Mouse (Mus musculus): ENCODE measurements around the gene Nlrx1. TPM values are rescaled to one million over a fixed set of nuclear protein-coding genes. Genes with fewer than 3 reads are reported as not detected.

Nlrx1 gene
- total RNA-seq, 1 experiment = 1.1 TPM

DNA sequence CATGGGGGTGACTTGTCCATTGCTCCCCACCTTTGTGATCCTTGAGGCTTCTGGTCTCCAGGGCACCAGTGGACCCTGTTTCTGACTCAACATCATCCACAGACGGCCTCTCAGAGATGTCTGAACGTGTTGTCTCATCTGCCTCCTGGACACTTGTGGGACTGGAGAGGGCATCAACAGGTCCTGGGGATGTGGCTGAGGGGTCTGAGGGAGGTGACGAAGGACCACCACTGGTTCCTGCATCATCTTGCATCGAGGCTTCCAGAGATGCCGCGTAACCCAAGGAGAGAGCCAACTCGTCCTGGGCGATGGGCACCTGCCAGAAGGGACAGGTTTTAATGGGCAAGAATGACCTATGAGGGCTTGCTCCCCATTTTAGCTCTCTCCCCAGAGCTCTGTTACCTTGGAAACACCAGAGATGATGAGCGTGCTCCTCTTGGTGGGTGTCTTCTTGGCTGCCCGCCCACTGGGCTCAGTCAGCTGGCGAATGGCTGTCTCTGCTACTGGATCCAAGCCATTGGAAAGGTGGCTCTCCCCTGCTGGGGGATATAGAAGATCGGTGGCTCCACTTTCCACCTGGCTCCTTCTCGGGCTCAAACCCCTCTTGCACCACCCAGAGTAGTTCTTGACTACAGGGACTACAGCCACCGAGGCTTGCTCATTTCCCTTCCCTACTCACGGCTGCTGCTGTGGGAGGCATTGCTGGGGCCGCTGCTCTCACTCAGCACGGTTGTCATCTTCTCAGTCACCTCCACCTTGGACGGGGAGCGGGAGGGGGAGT, 45.3 kb upstream of the Nlrx1 start:
- no peak for DNase-seq (ENCODE audit: low read depth, low spot score)
- Histone ChIP-seq H3K4me1 (ENCODE audit: control insufficient read depth in 2 of 2, insufficient read depth in 2 of 2, low read length in 2 of 2, poor library complexity in 1 of 2) (peaks cover 0 to 22% of the 10 kb centered on the region in 2 experiments; a peak in 3 of 4 replicates), H3K9me3 (ENCODE audit: control insufficient read depth, insufficient read depth, low read depth, low read length) (no peaks in the 10 kb centered on the region), H3K4me3 (ENCODE audit: insufficient read depth in 1 of 2, low read depth in 1 of 2, low read length in 2 of 2, poor library complexity in 1 of 2, severe bottlenecking in 1 of 2) (no peak overlapping the region), H3K9ac (ENCODE audit: insufficient read depth, low read depth, low read length, poor library complexity, severe bottlenecking) (no peak overlapping the region), H3K27ac (ENCODE audit: insufficient read depth, low read depth, low read length, poor library complexity, severe bottlenecking) (no peak overlapping the region), H3K36me3 (ENCODE audit: control insufficient read depth, insufficient read depth, low read length, poor library complexity, severe bottlenecking) (no peaks in the 10 kb centered on the region)
- in situ Hi-C loops (cut with MboI; ENCODE audit: low sequenced_read_pairs in 2 of 2, unreplicated experiment in 2 of 2) = no loop called here
- TF ChIP-seq MAFK (IDR thresholded peaks at IDR 0.05; ENCODE audit: insufficient read depth, low read depth, low read length) = no peak
- no peak for TF ChIP-seq ZNF384 (IDR thresholded peaks at IDR 0.05; ENCODE audit: low read depth, low read length)
- no peak for TF ChIP-seq CHD2 (IDR thresholded peaks at IDR 0.05; ENCODE audit: low read depth, low read length)
- no peak for TF ChIP-seq HCFC1 (IDR thresholded peaks at IDR 0.05; ENCODE audit: borderline replicate concordance, insufficient read depth, low read length)
- no peak for TF ChIP-seq ZC3H11A (IDR thresholded peaks at IDR 0.05; ENCODE audit: borderline replicate concordance, low read depth, low read length)

DNA sequence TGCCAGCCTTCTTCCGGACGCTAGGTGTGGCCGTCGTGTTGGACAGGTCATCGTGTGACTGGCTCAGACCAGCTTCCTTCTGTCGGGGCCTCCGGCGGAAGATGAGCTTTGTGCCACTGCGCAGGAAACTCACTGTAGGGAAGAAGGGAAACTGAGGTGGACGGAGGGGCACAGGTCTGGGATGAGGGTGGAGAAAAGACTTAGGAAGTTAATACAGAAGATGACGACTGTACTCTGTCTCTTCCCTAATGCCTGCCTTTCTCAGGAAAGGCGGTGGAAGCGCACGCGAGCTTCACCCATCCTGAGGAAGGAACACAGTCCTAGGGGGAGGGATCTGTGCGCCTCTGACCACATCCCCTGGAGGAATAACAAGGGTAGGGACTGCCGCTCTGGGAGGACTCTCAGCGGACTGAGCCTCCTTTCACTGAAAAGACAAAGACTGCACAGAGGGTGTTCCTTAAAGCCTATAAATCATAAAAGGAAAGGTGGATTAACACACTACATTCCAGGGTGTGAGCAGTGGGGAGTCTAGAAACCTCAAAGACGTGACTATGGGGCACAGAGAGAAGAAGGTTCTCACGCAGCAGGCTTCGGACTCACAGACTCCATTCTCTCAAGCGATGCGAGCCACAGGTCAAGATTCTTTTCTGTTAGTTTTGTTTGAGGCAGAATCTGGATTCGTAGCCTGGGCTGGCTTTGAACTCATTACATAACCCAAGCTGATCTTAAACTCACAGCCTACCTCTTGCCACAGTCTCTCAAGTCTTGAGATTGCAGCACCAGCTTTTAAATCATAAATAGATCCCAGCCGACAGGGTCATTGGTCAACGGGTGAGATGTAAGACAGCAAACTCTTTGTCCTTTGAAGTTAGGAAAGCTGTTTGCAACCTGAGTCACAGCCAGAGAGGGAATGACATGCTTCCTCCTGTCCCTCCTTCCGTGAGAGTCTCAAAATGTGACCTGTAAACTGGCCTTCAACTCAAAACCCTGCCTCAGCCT, 43.0 kb upstream of the Nlrx1 start:
- no peak for TF ChIP-seq ZC3H11A (IDR thresholded peaks at IDR 0.05; ENCODE audit: borderline replicate concordance, low read depth, low read length)
- no peak for TF ChIP-seq HCFC1 (IDR thresholded peaks at IDR 0.05; ENCODE audit: borderline replicate concordance, insufficient read depth, low read length)
- no peak for TF ChIP-seq CHD2 (IDR thresholded peaks at IDR 0.05; ENCODE audit: low read depth, low read length)
- no peak for TF ChIP-seq ZNF384 (IDR thresholded peaks at IDR 0.05; ENCODE audit: low read depth, low read length)
- TF ChIP-seq MAFK (IDR thresholded peaks at IDR 0.05; ENCODE audit: insufficient read depth, low read depth, low read length) = no peak
- Histone ChIP-seq H3K36me3 (ENCODE audit: control insufficient read depth, insufficient read depth, low read length, poor library complexity, severe bottlenecking) (no peaks in the 10 kb centered on the region), H3K4me1 (ENCODE audit: control insufficient read depth in 2 of 2, insufficient read depth in 2 of 2, low read length in 2 of 2, poor library complexity in 1 of 2) (peaks cover 1 to 24% of the 10 kb centered on the region in 2 experiments; a peak in 3 of 4 replicates), H3K9ac (ENCODE audit: insufficient read depth, low read depth, low read length, poor library complexity, severe bottlenecking) (0 out of 2 replicates have a peak overlapping the region, but pooled peaks have one; percentile 1), H3K9me3 (ENCODE audit: control insufficient read depth, insufficient read depth, low read depth, low read length) (no peaks in the 10 kb centered on the region), H3K27ac (ENCODE audit: insufficient read depth, low read depth, low read length, poor library complexity, severe bottlenecking) (no peak overlapping the region), H3K4me3 (ENCODE audit: insufficient read depth in 1 of 2, low read depth in 1 of 2, low read length in 2 of 2, poor library complexity in 1 of 2, severe bottlenecking in 1 of 2) (peak overlapping the region; percentile 20 to 22; a peak in 3 of 4 replicates)
- in situ Hi-C loops (cut with MboI; ENCODE audit: low sequenced_read_pairs in 2 of 2, unreplicated experiment in 2 of 2) = no loop called here
- DNase-seq (ENCODE audit: low read depth, low spot score) = no peak

DNA sequence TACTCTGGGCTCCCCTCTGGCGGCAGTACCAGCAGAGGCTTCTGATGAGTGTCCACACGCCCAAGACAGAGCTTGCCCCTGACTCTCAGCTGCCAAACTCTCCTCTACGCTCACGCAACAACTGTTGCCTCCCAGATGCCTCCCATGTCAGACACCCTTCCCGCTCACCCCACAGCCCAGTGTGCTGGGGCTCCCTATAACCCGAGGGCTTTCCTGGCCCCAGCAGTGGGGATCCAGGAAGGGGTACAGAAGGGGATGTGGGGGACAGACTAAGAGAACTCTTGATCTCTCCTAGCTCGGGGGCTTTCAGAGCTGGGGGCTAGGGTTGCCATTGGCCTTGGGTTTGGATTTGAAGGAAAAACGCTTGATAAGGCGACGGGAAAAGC, 42.3 kb upstream of the Nlrx1 start:
- Histone ChIP-seq H3K4me3 (ENCODE audit: insufficient read depth in 1 of 2, low read depth in 1 of 2, low read length in 2 of 2, poor library complexity in 1 of 2, severe bottlenecking in 1 of 2) (peak overlapping the region; percentile 20 to 22; a peak in 2 of 4 replicates), H3K9me3 (ENCODE audit: control insufficient read depth, insufficient read depth, low read depth, low read length) (no peaks in the 10 kb centered on the region), H3K4me1 (ENCODE audit: control insufficient read depth in 2 of 2, insufficient read depth in 2 of 2, low read length in 2 of 2, poor library complexity in 1 of 2) (peaks cover 3 to 24% of the 10 kb centered on the region in 2 experiments), H3K36me3 (ENCODE audit: control insufficient read depth, insufficient read depth, low read length, poor library complexity, severe bottlenecking) (no peaks in the 10 kb centered on the region), H3K9ac (ENCODE audit: insufficient read depth, low read depth, low read length, poor library complexity, severe bottlenecking) (0 out of 2 replicates have a peak overlapping the region, but pooled peaks have one; percentile 1), H3K27ac (ENCODE audit: insufficient read depth, low read depth, low read length, poor library complexity, severe bottlenecking) (no peak overlapping the region)
- no peak for DNase-seq (ENCODE audit: low read depth, low spot score)
- in situ Hi-C loops (cut with MboI; ENCODE audit: low sequenced_read_pairs in 2 of 2, unreplicated experiment in 2 of 2) = no loop called here
- no peak for TF ChIP-seq ZNF384 (IDR thresholded peaks at IDR 0.05; ENCODE audit: low read depth, low read length)
- no peak for TF ChIP-seq CHD2 (IDR thresholded peaks at IDR 0.05; ENCODE audit: low read depth, low read length)
- TF ChIP-seq HCFC1 (IDR thresholded peaks at IDR 0.05; ENCODE audit: borderline replicate concordance, insufficient read depth, low read length) = no peak

DNA sequence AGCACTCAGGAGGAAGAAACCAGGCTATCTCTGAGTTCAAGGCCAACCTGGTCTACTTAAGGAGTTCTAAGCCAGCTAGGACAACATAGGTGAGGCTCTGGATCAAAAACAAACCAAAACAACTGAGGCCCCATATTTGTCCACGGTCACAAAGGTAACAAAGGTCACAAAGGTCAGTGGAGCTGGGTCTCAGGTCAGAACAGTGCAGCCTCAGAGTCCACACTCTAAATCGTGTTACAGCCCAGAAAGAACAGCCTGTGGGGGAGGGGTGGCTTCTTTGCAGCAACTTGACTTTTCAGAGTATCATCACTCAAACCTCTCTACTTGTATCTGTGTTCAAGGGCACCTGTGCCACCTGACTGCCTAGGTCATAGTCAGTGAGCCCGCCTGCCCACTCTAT, 41.4 kb upstream of the Nlrx1 start:
- TF ChIP-seq ZNF384 (IDR thresholded peaks at IDR 0.05; ENCODE audit: low read depth, low read length) = no peak
- TF ChIP-seq HCFC1 (IDR thresholded peaks at IDR 0.05; ENCODE audit: borderline replicate concordance, insufficient read depth, low read length) = no peak
- no peak for TF ChIP-seq CHD2 (IDR thresholded peaks at IDR 0.05; ENCODE audit: low read depth, low read length)
- H3K27ac ChIP-seq (ENCODE audit: insufficient read depth, low read depth, low read length, poor library complexity, severe bottlenecking) = no peak overlapping the region
- peaks cover 4 to 24% of the 10 kb centered on the region in 2 experiments for H3K4me1 ChIP-seq (ENCODE audit: control insufficient read depth in 2 of 2, insufficient read depth in 2 of 2, low read length in 2 of 2, poor library complexity in 1 of 2)
- H3K9ac ChIP-seq (ENCODE audit: insufficient read depth, low read depth, low read length, poor library complexity, severe bottlenecking) = no peak overlapping the region
- no peaks in the 10 kb centered on the region for H3K36me3 ChIP-seq (ENCODE audit: control insufficient read depth, insufficient read depth, low read length, poor library complexity, severe bottlenecking)
- H3K9me3 ChIP-seq (ENCODE audit: control insufficient read depth, insufficient read depth, low read depth, low read length) = no peaks in the 10 kb centered on the region
- in situ Hi-C loops (cut with MboI; ENCODE audit: low sequenced_read_pairs in 2 of 2, unreplicated experiment in 2 of 2) = no loop called here
- H3K4me3 ChIP-seq (ENCODE audit: insufficient read depth in 1 of 2, low read depth in 1 of 2, low read length in 2 of 2, poor library complexity in 1 of 2, severe bottlenecking in 1 of 2) = no peak overlapping the region
- DNase-seq (ENCODE audit: low read depth, low spot score) = no peak
